Mouse (Mus musculus) thymus, adult 2 months (tissue): ENCODE data around the gene Syndig1.

Source experiments
- CTCF ChIP-seq: fragments of 200-500 bp; IDR thresholded peaks from 2 replicates; pipeline ENCODE4 v1.5.1; 2012; ENCODE audit warnings: mild to moderate bottlenecking, control low read depth, low read length, moderate library complexity, borderline replicate concordance; ENCODE audit not compliant: control insufficient read depth, poor library complexity, insufficient read depth; ENCODE audit errors: extremely low read depth
- POLR2A ChIP-seq: fragments of 200-500 bp; IDR thresholded peaks from 2 replicates; pipeline ENCODE4 v1.6.1; 2012; ENCODE audit warnings: mild to moderate bottlenecking, low read length, control low read depth, moderate library complexity; ENCODE audit not compliant: control insufficient read depth, poor library complexity, insufficient read depth; ENCODE audit errors: extremely low read depth

DNA sequence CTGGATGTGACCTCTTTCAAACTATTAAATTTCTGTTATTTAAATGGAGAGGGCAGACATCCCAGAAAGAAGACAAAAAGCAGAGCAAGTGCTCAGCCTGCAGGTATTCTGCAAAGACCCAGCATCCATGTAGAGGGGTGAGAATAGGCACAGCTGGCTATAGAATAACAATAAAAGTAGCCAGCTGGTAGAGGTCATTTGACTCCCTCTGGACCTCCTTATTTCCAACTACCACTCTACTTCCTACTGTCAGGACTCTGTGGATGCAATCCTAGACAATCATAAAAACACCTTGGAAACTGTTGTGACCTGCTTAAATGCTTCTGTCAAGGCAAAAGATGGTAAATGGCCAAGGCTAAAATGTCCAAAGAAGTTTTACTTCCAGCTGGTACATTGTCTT is 153.5 kb downstream of the Syndig1 start:
- TF ChIP-seq CTCF: no peak
- no peak for TF ChIP-seq POLR2A
